Mouse (Mus musculus): ENCODE measurements around the gene Wnt10a.
"Not testable (repeated sequence)": the region's sequence is repeated elsewhere in the genome, so short reads cannot be mapped to it uniquely, and the experiment has no call there.

Gene Wnt10a

GRCm38 (mm10) chr1:74817219-74817618 is 25.9 kb downstream of the Wnt10a start:
- no peak for DNase-seq

GRCm38 (mm10) chr1:74818509-74818908 is 27.2 kb downstream of the Wnt10a start:
- DNase-seq: no peak

GRCm38 (mm10) chr1:74823598-74823997 is 32.3 kb downstream of the Wnt10a start:
- not testable (repeated sequence) for DNase-seq

- no peak for DNase-seq
These were observed 33.4 kb downstream of the Wnt10a start for GRCm38 (mm10) chr1:74824518-74825302.

GRCm38 (mm10) chr1:74830061-74830460 is 38.7 kb downstream of the Wnt10a start:
- no peak for DNase-seq

- DNase-seq: no peak
These were observed 41.9 kb downstream of the Wnt10a start for GRCm38 (mm10) chr1:74833255-74833654.

GRCm38 (mm10) chr1:74843090-74843489 is 51.8 kb downstream of the Wnt10a start:
- DNase-seq: no peak

- no peak for DNase-seq
These were observed 55.0 kb downstream of the Wnt10a start for GRCm38 (mm10) chr1:74846341-74846740.

- no peak for DNase-seq
These were observed 57.6 kb downstream of the Wnt10a start for GRCm38 (mm10) chr1:74848946-74849345.

GRCm38 (mm10) chr1:74850251-74850650 is 58.9 kb downstream of the Wnt10a start:
- DNase-seq: no peak

- DNase-seq: no peak
These were observed 59.9 kb downstream of the Wnt10a start for GRCm38 (mm10) chr1:74851001-74851775.

Measured in thymus, postnatal 25 days (tissue).